In genomic region chr2:156298458-156298857, GRCm38 (mm10) we compare ENCODE assay signal across 20 mouse cellular contexts. TPM values are rescaled to one million over a fixed set of nuclear protein-coding genes. Genes with fewer than 3 reads are reported as not detected.
A peak's percentile ranks its signal among the peaks of the same experiment; 100 is the strongest.
DNase-seq lines count a peak whose midpoint lies in the region; ATAC-seq and TF ChIP-seq lines count a peak whose summit lies in the region.
"Had no signal": no experiment of that assay in that cellular context is flagged by ENCODE, and none has a peak within 500 bp of the region (broad histone marks: within the 10 kb centered on the region; RNA-seq: fewer than 3 reads in every experiment).

No protein-coding gene starts in this region.

- no peaks in the 10 kb centered on the region for H3K27me3 ChIP-seq in intestine, embryonic 14.5 days (replicated peaks; ENCODE audit: control insufficient read depth, insufficient read depth, low read length)
- no peaks in the 10 kb centered on the region for H3K27me3 ChIP-seq in intestine, embryonic 16.5 days (replicated peaks; ENCODE audit: control insufficient read depth, insufficient read depth, low read length)
- no peaks in the 10 kb centered on the region for H3K27me3 ChIP-seq in hindbrain, postnatal 0 days (ENCODE audit: insufficient read depth, low read length)
- H3K27me3 ChIP-seq: embryonic facial prominence, embryonic 12.5 days; limb, embryonic 15.5 days had no signal

- no peak overlapping the region for H3K4me3 ChIP-seq in intestine, embryonic 14.5 days (ENCODE audit: low read depth, low read length)
- H3K4me3 ChIP-seq in intestine, embryonic 16.5 days (ENCODE audit: low read length) = no peak overlapping the region
- no peak overlapping the region for H3K4me3 ChIP-seq in left cerebral cortex, adult 2 months
- no peak overlapping the region for H3K4me3 ChIP-seq in bone marrow, adult 2 months (replicated peaks; ENCODE audit: control insufficient read depth, low read depth, low read length)
- no peak overlapping the region for H3K4me3 ChIP-seq in hindbrain, postnatal 0 days (ENCODE audit: low read length)
- H3K4me3 ChIP-seq: embryonic facial prominence, embryonic 12.5 days; heart, adult 2 months; limb, embryonic 15.5 days had no signal

- intact Hi-C loops in left cerebral cortex, adult 2 months (cut with DNase I) = no loop called here
- intact Hi-C loops in left cerebral cortex, postnatal 4 days (cut with DNase I) = no loop called here
- intact Hi-C loops in left cerebral cortex, postnatal 25 days (cut with DNase I) = no loop called here

- peak overlapping the region; percentile 65 for H3K27ac ChIP-seq in intestine, embryonic 14.5 days (ENCODE audit: low read depth)
- H3K27ac ChIP-seq in intestine, embryonic 16.5 days (ENCODE audit: low read length) = no peak overlapping the region
- peak overlapping the region; percentile 53 for H3K27ac ChIP-seq in left cerebral cortex, adult 2 months
- peak overlapping the region; percentile 27; the same call in 1 of the 2 replicates for H3K27ac ChIP-seq in bone marrow, adult 2 months (ENCODE audit: control insufficient read depth, insufficient read depth, low read depth, low read length, poor library complexity)
- H3K27ac ChIP-seq in hindbrain, postnatal 0 days = no peak overlapping the region
- H3K27ac ChIP-seq: embryonic facial prominence, embryonic 12.5 days; heart, adult 2 months; hindbrain, embryonic 14.5 days; limb, embryonic 15.5 days had no signal

- peaks cover 19% of the 10 kb centered on the region for H3K4me1 ChIP-seq in intestine, embryonic 14.5 days (replicated peaks; ENCODE audit: control insufficient read depth, insufficient read depth, low read length)
- peaks cover 12% of the 10 kb centered on the region for H3K4me1 ChIP-seq in intestine, embryonic 16.5 days (ENCODE audit: control insufficient read depth, insufficient read depth, low read length)
- no peaks in the 10 kb centered on the region; the same call in none of the 2 replicates for H3K4me1 ChIP-seq in bone marrow, adult 2 months (ENCODE audit: control insufficient read depth, insufficient read depth, low read length)
- H3K4me1 ChIP-seq in hindbrain, postnatal 0 days (ENCODE audit: insufficient read depth, low read length) = no peaks in the 10 kb centered on the region
- H3K4me1 ChIP-seq: embryonic facial prominence, embryonic 12.5 days; limb, embryonic 15.5 days had no signal

- no peak for ATAC-seq in intestine, embryonic 14.5 days (replicated peaks; ENCODE audit: low FRiP score, low TSS enrichment, low read depth)
- ATAC-seq in intestine, embryonic 16.5 days = no peak
- ATAC-seq in hindbrain, postnatal 0 days = no peak
- ATAC-seq: forebrain, embryonic 16.5 days had no signal

- no peak for DNase-seq in intestine, embryonic 14.5 days (ENCODE audit: low spot score)
- DNase-seq in left cerebral cortex, adult 2 months (ENCODE audit: extremely low spot score in 1 of 2, low spot score in 2 of 2) = peak in 1 of 2 experiments; percentile 27
- no peak for DNase-seq in left cerebral cortex, postnatal 4 days
- DNase-seq in left cerebral cortex, postnatal 25 days (ENCODE audit: low spot score in 2 of 2) = peak; percentile 23 to 70
- no peak for DNase-seq in hindbrain, postnatal 0 days (ENCODE audit: low spot score)
- DNase-seq: adrenal gland, postnatal 14 days; cerebellum, adult 2 months; gastrocnemius, postnatal 10 days; heart, postnatal 14 days; kidney, adult 8-10 months; lung, adult 18-20 months; right cerebral cortex, postnatal 25 days; thymus, adult 18-20 months had no signal

- no peak for TF ChIP-seq CTCF in left cerebral cortex, adult 2 months (IDR thresholded peaks at IDR 0.05)
- TF ChIP-seq CTCF in bone marrow, adult 2 months (IDR thresholded peaks at IDR 0.05; ENCODE audit: control insufficient read depth, insufficient read depth, low read length) = no peak
- TF ChIP-seq CTCF in hindbrain, postnatal 0 days (IDR thresholded peaks at IDR 0.05; ENCODE audit: low read depth) = no peak

- peaks cover 73% of the 10 kb centered on the region for H3K36me3 ChIP-seq in intestine, embryonic 14.5 days (ENCODE audit: control insufficient read depth, insufficient read depth, low read length)
- peaks cover 4% of the 10 kb centered on the region; the same call in 1 of the 2 replicates for H3K36me3 ChIP-seq in intestine, embryonic 16.5 days (ENCODE audit: control insufficient read depth, insufficient read depth, low read length)
- H3K36me3 ChIP-seq in hindbrain, postnatal 0 days (ENCODE audit: insufficient read depth, low read length) = peaks cover 32% of the 10 kb centered on the region

- no peaks in the 10 kb centered on the region for H3K9me3 ChIP-seq in intestine, embryonic 14.5 days (ENCODE audit: control insufficient read depth, low read length)
- no peaks in the 10 kb centered on the region for H3K9me3 ChIP-seq in intestine, embryonic 16.5 days (ENCODE audit: control insufficient read depth, low read length)
- H3K9me3 ChIP-seq in hindbrain, postnatal 0 days (ENCODE audit: low read length) = no peaks in the 10 kb centered on the region
- H3K9me3 ChIP-seq: embryonic facial prominence, embryonic 12.5 days; limb, embryonic 15.5 days had no signal

- no peak overlapping the region for H3K4me2 ChIP-seq in intestine, embryonic 14.5 days (ENCODE audit: low read length)
- H3K4me2 ChIP-seq in intestine, embryonic 16.5 days (ENCODE audit: low read depth, low read length) = no peak overlapping the region
- H3K4me2 ChIP-seq in hindbrain, postnatal 0 days (ENCODE audit: low read depth, low read length) = no peak overlapping the region
- H3K4me2 ChIP-seq: embryonic facial prominence, embryonic 12.5 days; hindbrain, embryonic 14.5 days; limb, embryonic 15.5 days had no signal

- 80% methylated on average over 7 of the region's 7 CpGs for WGBS in intestine, embryonic 14.5 days
- 76% methylated on average over 7 of the region's 7 CpGs for WGBS in intestine, embryonic 16.5 days
- 53% methylated on average over 7 of the region's 7 CpGs for WGBS in bone marrow, adult 2 months
- 84% methylated on average over 7 of the region's 7 CpGs for WGBS in hindbrain, postnatal 0 days

- no peak for TF ChIP-seq POLR2A in bone marrow, adult 2 months (IDR thresholded peaks at IDR 0.05; ENCODE audit: borderline replicate concordance, control insufficient read depth, low read depth, low read length)

- no peak overlapping the region for H3K9ac ChIP-seq in intestine, embryonic 14.5 days (ENCODE audit: low read length)
- H3K9ac ChIP-seq in intestine, embryonic 16.5 days (ENCODE audit: low read depth, low read length) = no peak overlapping the region
- no peak overlapping the region for H3K9ac ChIP-seq in hindbrain, postnatal 0 days (replicated peaks; ENCODE audit: low read length)
- H3K9ac ChIP-seq: hindbrain, embryonic 14.5 days; limb, embryonic 15.5 days had no signal

RNA-seq across cellular contexts. Expression of gene Cnbd2, which starts 13.6 kb away (rescaled TPM):
- polyA plus RNA-seq in intestine, embryonic 14.5 days (2014; fragmentation: Nextera tagmentation; extraction: Ambion mirVana) = 3.3 and 4.2 TPM in 2 replicates
- polyA plus RNA-seq in intestine, embryonic 16.5 days (2015; fragmentation: Nextera tagmentation; extraction: Ambion mirVana) = 4.2 and 4.5 TPM in 2 replicates
- total RNA-seq in left cerebral cortex, adult 2 months (2021) = 1 to 10 TPM; 6.9 to 7.3 TPM
- 1 to 10 TPM; 4.1 to 4.7 TPM for total RNA-seq in left cerebral cortex, postnatal 4 days (2021)
- 2.6 and 5.4 TPM in 2 replicates for polyA plus RNA-seq in bone marrow, adult 2 months (2011; ENCODE audit: insufficient read depth, insufficient read length, low replicate concordance, missing spikeins)
- total RNA-seq in left cerebral cortex, postnatal 25 days (2021) = 1 to 10 TPM; 5.4 to 5.5 TPM
- total RNA-seq in hindbrain, postnatal 0 days (2014; rRNA removed) = 1.7 and 3.3 TPM in 2 replicates
- 7.9 and 8.2 TPM in 2 replicates for polyA plus RNA-seq in hindbrain, postnatal 0 days (2015; fragmentation: Nextera tagmentation; extraction: Ambion mirVana)

RNA-seq across cellular contexts. Expression of gene Scand1, which starts 14.0 kb away (rescaled TPM):
- 55.2 and 66.7 TPM in 2 replicates for polyA plus RNA-seq in intestine, embryonic 14.5 days (2014; fragmentation: Nextera tagmentation; extraction: Ambion mirVana)
- 48.9 and 56.6 TPM in 2 replicates for polyA plus RNA-seq in intestine, embryonic 16.5 days (2015; fragmentation: Nextera tagmentation; extraction: Ambion mirVana)
- total RNA-seq in left cerebral cortex, adult 2 months (2021) = 10 to 100 TPM; 81.9 to 84.4 TPM
- 100 to 1,000 TPM in 1 of 2 experiments, 10 to 100 TPM in 1; 96.9 to 106 TPM for total RNA-seq in left cerebral cortex, postnatal 4 days (2021)
- 61.6 and 84.9 TPM in 2 replicates for polyA plus RNA-seq in bone marrow, adult 2 months (2011; ENCODE audit: insufficient read depth, insufficient read length, low replicate concordance, missing spikeins)
- 10 to 100 TPM; 86.0 to 89.2 TPM for total RNA-seq in left cerebral cortex, postnatal 25 days (2021)
- total RNA-seq in hindbrain, postnatal 0 days (2014; rRNA removed) = 348 and 377 TPM in 2 replicates
- 129 and 132 TPM in 2 replicates for polyA plus RNA-seq in hindbrain, postnatal 0 days (2015; fragmentation: Nextera tagmentation; extraction: Ambion mirVana)

Comparison
In these comparisons a context has a peak if more than half of its experiments do, and no peak if none do; other contexts are left out.
1. DNase-seq: peak in left cerebral cortex, postnatal 25 days (2 of 2); none in intestine, embryonic 14.5 days (single experiment), left cerebral cortex, postnatal 4 days (single experiment) and hindbrain, postnatal 0 days (single experiment).
2. H3K27ac ChIP-seq: peak in intestine, embryonic 14.5 days (single experiment), left cerebral cortex, adult 2 months (single experiment) and bone marrow, adult 2 months (single experiment); none in intestine, embryonic 16.5 days (single experiment) and hindbrain, postnatal 0 days (single experiment).